Mouse (Mus musculus) layer of hippocampus, postnatal 10 days (tissue): Measurements from ENCODE around the gene Emc7. TPM values are rescaled to one million over a fixed set of nuclear protein-coding genes. Genes with fewer than 3 reads are reported as not detected.

Source experiments
- DNase-seq, 2 experiments: peaks; one replicate each; pipeline ENCODE4 v3.0.0; 2021; ENCODE audit warnings: low spot score in 2 of 2
- total RNA-seq, 2 experiments: library from RNA; stranded (reverse); gene quantifications; 2 replicates each; pipeline ENCODE4 v1.2.3; 2021

The Emc7 gene
- total RNA-seq, 2 experiments from 2014 or later: 32.8 to 33.3 TPM

DNA sequence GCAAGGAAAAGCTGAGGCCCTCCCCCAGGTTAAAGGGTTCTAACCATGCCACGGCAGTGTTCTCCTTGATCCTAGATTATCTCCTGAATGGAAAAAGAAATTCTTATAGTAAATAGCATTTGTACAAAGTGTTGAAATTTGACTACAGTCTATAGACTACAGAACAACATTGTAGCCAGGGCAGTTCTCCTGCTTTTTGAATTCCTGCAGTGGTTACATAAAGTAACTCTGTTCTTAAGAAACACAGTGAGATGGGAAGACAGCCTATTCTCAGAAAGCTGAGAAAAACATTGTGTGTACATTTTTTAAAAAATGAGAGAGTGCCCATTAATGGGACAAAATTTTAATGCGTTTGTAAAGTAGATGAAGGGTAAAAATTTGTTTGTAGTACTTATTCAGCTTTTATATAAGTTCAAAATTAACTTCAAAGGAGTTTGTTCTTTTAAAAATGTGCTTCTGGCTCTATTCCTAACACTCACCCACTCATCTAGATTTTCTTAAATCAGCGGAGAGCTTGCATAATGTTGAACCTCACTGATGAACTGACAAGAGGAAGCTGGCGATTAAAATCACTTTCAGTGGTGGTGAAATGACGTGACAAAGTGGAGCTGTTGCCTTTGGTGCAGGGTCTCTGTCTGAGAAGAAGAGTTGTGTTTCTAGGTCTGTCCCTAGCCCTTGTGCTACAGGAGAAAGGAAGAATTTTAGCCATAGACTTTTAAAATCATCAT lies 20.4 kb downstream of the Emc7 start:
- no peak for DNase-seq

GRCm38 (mm10) chr2:112476554-112476953 lies 21.8 kb downstream of the Emc7 start:
- no peak for DNase-seq

DNA sequence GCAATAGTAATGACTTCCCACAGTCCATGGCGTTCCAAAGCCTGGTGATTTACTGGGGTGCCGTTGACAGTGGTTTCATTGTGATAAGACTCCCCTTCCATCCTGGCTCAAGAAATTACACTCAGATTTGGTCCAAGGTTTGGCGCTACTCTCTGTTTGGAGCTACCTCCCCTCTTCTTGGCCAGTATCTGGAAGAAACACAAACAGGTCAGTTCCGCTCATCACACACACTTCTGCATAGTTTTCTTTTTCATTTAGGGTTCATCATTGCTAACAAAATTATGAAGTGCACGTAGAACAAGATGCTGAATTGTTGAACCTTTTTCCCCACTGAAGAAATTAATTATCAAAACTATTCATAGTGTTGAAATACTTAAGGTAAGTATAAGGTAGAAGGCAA lies 25.9 kb downstream of the Emc7 start, which contains the start of gene Chrm5:
Gene Chrm5, minus strand, starts transcription at position 101 of the 400 bp plus-strand sequence.
- no peak for DNase-seq

DNA sequence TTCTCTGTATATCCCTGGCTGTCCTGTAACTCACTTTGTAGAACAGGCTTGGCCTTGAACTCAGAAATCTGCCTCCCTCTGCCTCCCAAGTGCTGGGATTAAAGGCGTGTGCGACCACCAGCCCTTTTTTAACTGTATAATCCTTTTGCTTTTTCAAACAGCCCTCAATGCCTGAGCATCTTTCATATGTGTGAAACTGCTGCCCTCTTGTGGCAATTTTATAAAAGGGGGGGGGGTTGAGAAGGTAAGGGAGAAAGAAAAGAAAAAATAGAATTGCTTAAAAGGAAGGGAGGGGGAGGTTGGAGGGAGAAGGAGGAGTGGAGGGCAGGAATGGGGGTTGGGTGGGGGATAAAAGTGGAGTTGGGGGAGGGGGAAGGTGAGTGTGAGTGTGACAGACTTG lies 26.8 kb downstream of the Emc7 start:
- no peak for DNase-seq

DNA sequence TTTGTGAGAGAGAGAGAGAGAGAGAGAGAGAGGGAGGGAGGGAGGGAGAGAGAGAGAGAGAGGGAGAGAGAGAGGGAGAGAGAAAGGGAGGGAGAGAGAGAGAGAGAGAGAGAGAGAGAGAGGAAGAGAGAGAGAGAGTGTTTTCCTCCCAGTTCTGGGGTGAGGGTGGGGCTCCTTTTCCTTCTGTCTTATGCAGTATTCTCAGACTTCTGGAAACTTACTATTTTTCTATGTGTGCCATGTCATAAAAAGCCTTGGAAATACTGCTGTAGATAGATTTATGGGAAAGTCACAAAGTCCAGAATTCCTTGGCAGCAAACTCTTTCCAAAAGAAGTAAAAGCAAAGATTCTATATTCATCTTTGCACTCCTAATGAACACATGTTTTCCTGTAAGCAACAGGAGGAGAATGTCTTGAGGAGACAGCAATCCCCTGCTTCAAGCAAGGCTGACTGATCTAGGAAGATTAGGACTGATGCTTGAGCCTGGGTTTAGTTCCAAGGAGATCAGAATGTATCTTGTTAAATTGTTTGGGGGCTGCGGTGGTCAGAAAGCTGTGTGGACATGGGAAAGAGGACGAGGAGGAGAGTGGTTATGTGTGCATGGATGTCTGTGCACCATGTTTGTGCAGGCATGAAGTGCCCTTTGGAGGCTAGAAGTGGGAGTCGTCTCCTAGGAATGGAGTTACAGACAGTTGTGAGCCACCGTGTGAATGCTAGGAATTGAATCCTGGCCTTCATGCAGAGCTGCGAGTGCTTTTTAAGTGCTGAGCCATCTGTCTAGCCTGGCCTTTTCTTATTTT lies 27.9 kb downstream of the Emc7 start:
- DNase-seq: no peak

DNA sequence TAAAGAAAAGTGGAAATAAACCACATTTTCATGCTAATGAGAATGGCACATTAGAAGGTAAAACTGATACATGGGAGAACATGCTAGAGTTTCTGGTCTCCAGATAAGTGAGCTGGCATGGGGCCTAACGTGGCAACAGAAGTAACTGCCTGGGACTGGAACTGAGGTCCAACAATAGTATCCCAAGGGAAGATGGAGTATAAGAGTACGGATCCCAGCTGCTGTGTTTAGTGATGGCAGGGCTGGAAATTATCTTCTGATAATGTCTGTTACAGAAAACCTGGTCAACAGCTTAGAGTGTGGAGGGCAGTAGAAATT lies 28.5 kb downstream of the Emc7 start:
- DNase-seq: no peak

GRCm38 (mm10) chr2:112484886-112485285 lies 30.1 kb downstream of the Emc7 start:
- no peak for DNase-seq

DNA sequence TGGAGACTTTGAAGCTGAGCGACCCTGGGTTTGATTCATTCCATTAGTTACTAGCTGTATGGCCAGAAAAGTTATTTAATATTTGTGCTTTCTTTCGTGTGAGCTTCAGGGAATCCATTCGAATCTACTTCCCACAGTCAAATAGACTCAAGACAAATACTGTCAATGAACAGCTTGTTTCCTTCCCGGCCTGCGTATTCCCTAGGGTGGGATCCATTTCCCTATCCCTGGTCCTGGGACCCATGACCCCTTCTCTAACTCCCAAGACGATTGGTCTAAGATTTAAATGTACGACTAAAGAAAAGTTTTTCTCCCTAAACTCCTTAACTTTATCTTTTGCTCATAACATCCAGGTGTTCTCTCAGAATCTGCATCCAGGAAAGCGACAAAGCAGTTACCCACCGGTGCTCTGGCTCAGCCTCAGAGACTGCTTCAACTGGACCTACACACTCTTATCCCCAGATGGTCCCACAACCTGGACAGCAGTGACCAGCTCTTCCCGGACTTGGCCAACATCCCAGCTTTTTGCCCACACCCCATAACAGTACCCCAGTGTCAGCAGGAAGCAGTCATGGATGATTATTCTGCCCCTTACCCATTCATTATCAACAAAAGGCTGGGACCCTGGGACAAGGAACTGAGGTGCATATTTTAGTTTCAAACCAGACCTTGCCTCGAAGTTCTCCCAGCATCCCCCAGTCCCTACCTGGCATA lies 35.8 kb downstream of the Emc7 start:
- DNase-seq: no peak

DNA sequence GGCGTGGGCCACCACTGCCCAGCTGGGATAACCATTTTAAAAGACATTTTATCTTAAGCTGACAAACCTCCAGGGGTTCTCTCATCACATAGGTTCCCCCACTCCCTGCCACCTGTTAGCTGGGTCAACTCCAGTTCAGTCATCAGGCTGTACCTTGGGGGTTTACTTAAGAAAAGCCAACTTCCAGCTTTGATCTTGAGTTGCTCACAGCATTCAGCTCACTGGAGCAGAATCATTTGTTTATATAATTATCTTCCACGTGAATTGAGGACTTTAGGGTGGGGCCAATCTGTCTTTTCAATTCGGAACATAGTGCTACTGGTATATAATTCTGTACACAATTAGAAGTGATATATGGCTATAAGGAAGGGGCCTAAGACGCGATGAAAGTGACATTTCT lies 36.8 kb downstream of the Emc7 start:
- DNase-seq: no peak

DNA sequence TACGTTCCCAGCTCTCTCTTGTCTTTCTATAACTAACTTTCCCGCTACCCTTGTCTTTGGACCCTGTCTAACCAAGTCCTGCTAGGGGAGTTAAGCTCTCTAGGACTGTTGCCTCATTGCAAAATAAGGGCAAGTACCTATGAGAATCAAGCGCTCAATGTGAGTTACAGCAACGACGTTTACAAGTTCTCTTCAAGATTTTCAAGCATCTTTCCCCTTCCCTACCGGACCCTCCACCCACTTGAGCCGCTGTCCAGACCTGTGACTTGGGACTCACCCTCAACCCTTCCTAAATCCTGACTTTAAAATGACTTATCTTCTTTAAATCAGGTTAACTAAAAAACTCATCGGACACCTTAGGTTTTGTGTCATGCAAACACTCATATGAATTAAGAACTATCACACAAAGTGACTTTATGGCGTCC lies 37.6 kb downstream of the Emc7 start:
- DNase-seq: peak in 1 of 2 experiments; percentile 22

DNA sequence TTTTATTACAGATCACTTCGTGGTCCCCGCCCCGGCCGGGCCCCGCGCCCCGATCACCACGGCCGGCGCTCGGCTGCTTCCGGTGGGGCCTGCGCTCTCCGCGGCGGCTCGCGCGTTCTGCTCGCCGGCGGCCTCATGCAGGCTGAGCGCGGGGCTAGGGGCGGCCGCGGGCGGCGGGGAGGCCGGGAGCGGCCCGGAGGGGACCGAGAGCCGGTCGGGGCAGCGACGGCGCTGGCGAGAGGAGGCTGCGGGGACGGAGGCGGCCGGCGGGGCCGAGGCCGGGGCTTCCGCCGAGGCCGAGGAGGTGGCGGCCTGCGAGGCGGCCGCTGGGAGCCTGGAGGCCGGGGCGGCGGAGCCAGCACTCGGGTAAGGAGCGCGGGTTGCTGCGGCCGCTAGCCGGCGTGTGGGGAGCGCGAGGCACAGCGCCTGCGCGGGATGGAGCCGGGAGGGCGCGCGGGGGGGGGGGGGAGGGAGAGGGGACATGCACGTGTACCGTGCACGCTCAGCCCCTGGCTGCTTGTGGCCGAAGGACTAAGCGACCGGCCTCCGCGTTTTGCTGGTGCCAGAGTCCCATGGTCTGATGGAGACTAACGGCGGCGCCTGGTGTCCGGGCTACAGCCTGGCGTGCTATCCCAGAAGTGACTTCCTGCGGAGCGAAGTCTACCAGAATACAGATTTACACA lies 38.2 kb downstream of the Emc7 start, which contains the start of gene Aven:
Gene Aven, plus strand, starts transcription at position 109 of the 683 bp plus-strand sequence.
- DNase-seq: peak; percentile 78 to 89

- DNase-seq: no peak
Observed at GRCm38 (mm10) chr2:112493539-112494260, 38.9 kb downstream of the Emc7 start.

- DNase-seq: no peak
Observed at GRCm38 (mm10) chr2:112497851-112498250, 43.1 kb downstream of the Emc7 start.

GRCm38 (mm10) chr2:112501209-112501608 lies 46.4 kb downstream of the Emc7 start:
- DNase-seq: peak; percentile 77 to 84

DNA sequence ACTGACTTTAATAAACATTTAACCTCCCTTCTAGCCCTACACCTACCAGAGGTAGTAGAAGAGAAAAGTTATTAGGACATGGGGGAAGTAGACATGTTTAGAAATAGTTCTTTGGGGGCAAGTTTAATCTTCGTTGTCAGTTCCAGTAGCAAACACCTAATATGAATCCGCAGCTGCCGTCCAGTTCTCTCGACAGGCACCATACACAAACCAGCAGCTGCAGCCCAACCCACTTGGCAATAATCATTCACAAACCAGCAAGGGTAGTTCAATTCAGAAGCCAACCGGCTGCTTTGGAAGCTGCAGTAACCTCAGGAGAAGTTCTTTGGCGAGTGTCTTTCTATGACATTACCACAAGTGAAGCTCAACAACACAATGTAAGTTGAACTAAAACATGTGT lies 49.2 kb downstream of the Emc7 start:
- no peak for DNase-seq

- no peak for DNase-seq
Observed at GRCm38 (mm10) chr2:112506841-112507435, 52.1 kb downstream of the Emc7 start.

DNA sequence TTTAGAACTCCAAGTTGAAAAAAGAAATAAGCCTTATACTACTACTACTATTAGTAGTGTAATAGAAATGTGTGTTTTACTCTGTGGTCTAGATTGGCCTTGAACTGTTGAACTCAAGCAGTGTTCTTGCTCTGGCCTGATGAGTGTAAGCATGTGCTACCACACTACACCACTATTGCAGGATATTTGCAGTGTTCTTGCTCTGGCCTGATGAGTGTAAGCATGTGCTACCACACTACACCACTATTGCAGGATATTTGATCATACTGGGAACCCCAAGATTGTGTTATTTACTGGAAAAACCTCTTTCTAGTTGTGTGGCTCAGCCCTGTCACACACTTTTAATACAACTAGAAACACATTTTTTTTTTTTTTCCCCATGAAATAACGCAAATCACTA lies 52.6 kb downstream of the Emc7 start:
- DNase-seq: no peak

GRCm38 (mm10) chr2:112510140-112510539 lies 55.3 kb downstream of the Emc7 start:
- no peak for DNase-seq

GRCm38 (mm10) chr2:112513036-112513435 lies 58.2 kb downstream of the Emc7 start:
- DNase-seq: no peak

GRCm38 (mm10) chr2:112516728-112517127 lies 61.9 kb downstream of the Emc7 start:
- no peak for DNase-seq
